8 mouse cellular contexts compared by ENCODE assay signal in genomic region chr10:67911447-67912336, GRCm38 (mm10). TPM values are rescaled to one million over a fixed set of nuclear protein-coding genes. Genes with fewer than 3 reads are reported as not detected.
DNase-seq lines count a peak whose midpoint lies in the region; ATAC-seq and TF ChIP-seq lines count a peak whose summit lies in the region.

No protein-coding gene starts in this region.

- H3K9me3 ChIP-seq in erythroblast, embryonic 14.5 days (ENCODE audit: control insufficient read depth, low read length), result no peaks in the 10 kb centered on the region
- no peaks in the 10 kb centered on the region for H3K9me3 ChIP-seq in embryonic facial prominence, embryonic 15.5 days (replicated peaks)
- no peaks in the 10 kb centered on the region for H3K9me3 ChIP-seq in intestine, postnatal 0 days (ENCODE audit: control insufficient read depth)
- no peaks in the 10 kb centered on the region for H3K9me3 ChIP-seq in neural tube, embryonic 11.5 days (ENCODE audit: control insufficient read depth, low read length)

- H3K36me3 ChIP-seq in erythroblast, embryonic 14.5 days (ENCODE audit: control insufficient read depth), result no peaks in the 10 kb centered on the region
- H3K36me3 ChIP-seq in embryonic facial prominence, embryonic 15.5 days, result 0 out of 2 replicates have a peak, but pooled peaks cover 4% of the 10 kb centered on the region
- no peaks in the 10 kb centered on the region for H3K36me3 ChIP-seq in intestine, postnatal 0 days (ENCODE audit: control insufficient read depth, insufficient read depth)
- no peaks in the 10 kb centered on the region for H3K36me3 ChIP-seq in neural tube, embryonic 11.5 days (ENCODE audit: control insufficient read depth, insufficient read depth, low read length)

- TF ChIP-seq CTCF in intestine, postnatal 0 days (IDR thresholded peaks at IDR 0.05; ENCODE audit: low read depth), result no peak

- H3K9ac ChIP-seq in embryonic facial prominence, embryonic 15.5 days, result peak overlapping the region; percentile 63
- peak overlapping the region; percentile 40 for H3K9ac ChIP-seq in intestine, postnatal 0 days (ENCODE audit: low read depth, low read length)
- H3K9ac ChIP-seq in neural tube, embryonic 11.5 days (ENCODE audit: low read length), result peak overlapping the region; percentile 63

- DNase-seq in B cell, adult 2 months, result peak; percentile 43 to 49
- no peak for DNase-seq in neural tube, embryonic 11.5 days (ENCODE audit: low spot score)
- no peak for DNase-seq in urinary bladder, adult 18-20 months (ENCODE audit: low spot score in 2 of 2)
- no peak for DNase-seq in left cerebral cortex, adult 18-20 months (ENCODE audit: low spot score in 2 of 2)

- H3K27me3 ChIP-seq in erythroblast, embryonic 14.5 days (ENCODE audit: control insufficient read depth), result peaks cover 13% of the 10 kb centered on the region
- H3K27me3 ChIP-seq in embryonic facial prominence, embryonic 15.5 days, result no peaks in the 10 kb centered on the region
- peaks cover 7% of the 10 kb centered on the region; the same call in 1 of the 2 replicates for H3K27me3 ChIP-seq in intestine, postnatal 0 days (replicated peaks; ENCODE audit: control insufficient read depth, insufficient read depth, low read length)
- H3K27me3 ChIP-seq in neural tube, embryonic 11.5 days (ENCODE audit: control insufficient read depth, insufficient read depth, low read length), result no peaks in the 10 kb centered on the region

- H3K4me1 ChIP-seq in erythroblast, embryonic 14.5 days (ENCODE audit: control insufficient read depth), result 0 out of 2 replicates have a peak, but pooled peaks cover 2% of the 10 kb centered on the region
- H3K4me1 ChIP-seq in embryonic facial prominence, embryonic 15.5 days, result peaks cover 11% of the 10 kb centered on the region
- no peaks in the 10 kb centered on the region for H3K4me1 ChIP-seq in intestine, postnatal 0 days (replicated peaks; ENCODE audit: control insufficient read depth, insufficient read depth, low read length)
- H3K4me1 ChIP-seq in neural tube, embryonic 11.5 days (ENCODE audit: control insufficient read depth, insufficient read depth, low read length), result no peaks in the 10 kb centered on the region

- H3K27ac ChIP-seq in embryonic facial prominence, embryonic 15.5 days (replicated peaks), result 0 out of 2 replicates have a peak overlapping the region, but pooled peaks have one; percentile 4
- no peak overlapping the region for H3K27ac ChIP-seq in intestine, postnatal 0 days (ENCODE audit: low read depth, low read length)
- no peak overlapping the region for H3K27ac ChIP-seq in neural tube, embryonic 11.5 days (ENCODE audit: low read depth, low read length)

- ATAC-seq in erythroblast, adult 5-6 weeks (replicated peaks; ENCODE audit: low FRiP score, poor library complexity, severe bottlenecking), result no peak
- ATAC-seq in embryonic facial prominence, embryonic 15.5 days (ENCODE audit: insufficient number of reproducible peaks, low FRiP score, low TSS enrichment, low read depth), result no peak
- no peak for ATAC-seq in intestine, postnatal 0 days
- ATAC-seq in neural tube, embryonic 11.5 days (ENCODE audit: insufficient read depth, low FRiP score, low TSS enrichment), result peak; percentile 46

- 18% methylated on average over 33 of the region's 33 CpGs for WGBS in embryonic facial prominence, embryonic 15.5 days
- WGBS in intestine, postnatal 0 days, result 22% methylated on average over 33 of the region's 33 CpGs
- 22% methylated on average over 33 of the region's 33 CpGs for WGBS in neural tube, embryonic 11.5 days

- peak overlapping the region; percentile 24 for H3K4me3 ChIP-seq in erythroblast, embryonic 14.5 days (replicated peaks)
- peak overlapping the region; percentile 64 for H3K4me3 ChIP-seq in embryonic facial prominence, embryonic 15.5 days (replicated peaks)
- peak overlapping the region; percentile 56 for H3K4me3 ChIP-seq in intestine, postnatal 0 days (ENCODE audit: low read depth, low read length)
- H3K4me3 ChIP-seq in neural tube, embryonic 11.5 days (ENCODE audit: low read depth, low read length), result peak overlapping the region; percentile 62

- peak overlapping the region; percentile 96 for H3K4me2 ChIP-seq in embryonic facial prominence, embryonic 15.5 days (replicated peaks)
- H3K4me2 ChIP-seq in intestine, postnatal 0 days (replicated peaks; ENCODE audit: low read depth), result peak overlapping the region; percentile 95
- H3K4me2 ChIP-seq in neural tube, embryonic 11.5 days (ENCODE audit: low read depth), result peak overlapping the region; percentile 96

RNA-seq across cellular contexts. Expression of gene Zfp365, which starts 0.8 kb away (rescaled TPM):
- polyA plus RNA-seq in erythroblast, embryonic 14.5 days (2012), result 0.03 TPM in 1 of 2 replicates, not detected in the other
- total RNA-seq in erythroblast, adult 5-6 weeks (2015; ENCODE audit: low replicate concordance), result not detected in 2 replicates
- not detected in 2 replicates for total RNA-seq in erythroblast, adult 5-6 weeks (2017; ENCODE audit: low replicate concordance)
- 2.7 and 3.2 TPM in 2 replicates for polyA plus RNA-seq in embryonic facial prominence, embryonic 15.5 days (2015; fragmentation: Nextera tagmentation; extraction: Ambion mirVana)
- 0.47 TPM in 2 replicates for polyA plus RNA-seq in intestine, postnatal 0 days (2015; fragmentation: Nextera tagmentation; extraction: Ambion mirVana)
- 0.53 and 1.4 TPM in 2 replicates for polyA plus RNA-seq in neural tube, embryonic 11.5 days (2014; fragmentation: Nextera tagmentation; extraction: Ambion mirVana)
- total RNA-seq in left cerebral cortex, adult 18-20 months (2021), result 100 to 1,000 TPM; 431 to 445 TPM

Comparison
In these comparisons a context has a peak if more than half of its experiments do, and no peak if none do; other contexts are left out.
1. DNase-seq: peak in B cell, adult 2 months (2 of 2); none in neural tube, embryonic 11.5 days (single experiment), urinary bladder, adult 18-20 months (0 of 2) and left cerebral cortex, adult 18-20 months (0 of 2).
2. Peak in every context shown above with its lines, with median percentiles within 50 percentile points of each other: H3K4me3 ChIP-seq, H3K4me2 ChIP-seq and H3K9ac ChIP-seq.